Mouse (Mus musculus): ENCODE results near the gene Ccdc62.

Gene Ccdc62

GRCm38 (mm10) chr5:123966759-123967158, 36.3 kb downstream of the Ccdc62 start:
- no peak for TF ChIP-seq GATA4 (IDR thresholded peaks at IDR 0.05; ENCODE audit: insufficient replicate concordance, low read length)

DNA sequence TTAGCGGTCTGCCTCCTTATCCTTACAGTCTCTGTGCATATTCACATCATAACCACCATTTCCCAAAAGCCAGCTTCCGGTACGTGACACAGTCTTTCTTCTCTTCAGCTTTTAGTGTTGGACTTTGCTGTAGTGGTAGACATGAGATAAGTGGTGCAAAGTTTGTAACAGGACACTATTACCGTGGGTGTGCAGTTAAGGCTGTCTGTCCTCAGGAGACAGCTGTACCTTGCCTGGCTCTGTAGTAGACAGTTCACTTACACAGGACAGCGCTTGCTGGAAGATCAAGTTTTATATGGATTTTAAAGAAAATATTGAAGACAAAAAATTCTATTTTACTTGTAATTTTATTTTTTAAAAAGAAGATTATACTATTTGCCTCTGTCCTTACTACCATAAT, 38.0 kb downstream of the Ccdc62 start:
- TF ChIP-seq GATA4 (IDR thresholded peaks at IDR 0.05; ENCODE audit: insufficient replicate concordance, low read length), result no peak

- TF ChIP-seq GATA4 (IDR thresholded peaks at IDR 0.05; ENCODE audit: insufficient replicate concordance, low read length), result no peak
These were observed 38.7 kb downstream of the Ccdc62 start for GRCm38 (mm10) chr5:123969216-123969615.

DNA sequence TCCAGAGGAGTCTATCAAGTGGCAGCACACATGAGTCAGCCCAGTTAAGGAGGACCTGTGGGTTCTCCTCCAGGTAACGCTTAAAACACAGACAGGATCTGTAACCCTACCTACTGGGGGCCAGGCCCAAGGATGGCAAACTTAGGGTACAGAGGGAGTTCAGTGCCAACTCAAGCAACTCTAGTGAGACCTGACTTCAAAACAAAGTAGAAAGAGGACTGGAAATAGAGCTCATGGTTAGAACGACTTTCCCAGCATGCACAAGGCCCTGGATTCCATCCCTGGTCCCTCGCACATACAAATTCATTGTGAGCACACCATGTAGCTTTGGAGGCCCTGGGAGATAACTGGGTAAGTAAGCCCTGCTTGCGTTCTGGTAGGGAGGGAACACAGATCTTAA, 40.1 kb downstream of the Ccdc62 start:
- no peak for TF ChIP-seq GATA4 (IDR thresholded peaks at IDR 0.05; ENCODE audit: insufficient replicate concordance, low read length)

DNA sequence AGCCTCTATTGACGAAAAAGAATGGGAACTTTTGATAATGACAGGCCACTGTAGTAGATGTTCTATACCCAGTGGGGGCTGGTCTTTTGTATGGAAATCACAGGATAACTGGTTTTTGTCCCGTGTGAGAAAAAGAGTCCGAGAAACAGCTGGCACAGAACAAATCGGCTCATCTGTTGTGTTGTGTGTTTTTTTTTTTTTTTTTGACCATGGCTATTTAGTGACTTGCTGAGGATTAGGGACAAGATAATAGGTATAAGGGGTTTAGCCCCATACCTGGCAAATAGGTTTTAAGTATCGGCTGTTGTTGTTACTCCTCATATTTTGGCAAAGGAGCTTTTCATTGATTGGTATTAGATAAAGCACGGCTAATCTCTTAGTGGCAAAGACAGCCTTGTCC, 42.0 kb downstream of the Ccdc62 start:
- TF ChIP-seq GATA4 (IDR thresholded peaks at IDR 0.05; ENCODE audit: insufficient replicate concordance, low read length), result no peak

- TF ChIP-seq GATA4 (IDR thresholded peaks at IDR 0.05; ENCODE audit: insufficient replicate concordance, low read length), result no peak
These were observed 43.1 kb downstream of the Ccdc62 start, which contains the start of gene Hip1r for GRCm38 (mm10) chr5:123973299-123974178. TSS of gene Hip1r (plus strand) at chr5:123973628.

DNA sequence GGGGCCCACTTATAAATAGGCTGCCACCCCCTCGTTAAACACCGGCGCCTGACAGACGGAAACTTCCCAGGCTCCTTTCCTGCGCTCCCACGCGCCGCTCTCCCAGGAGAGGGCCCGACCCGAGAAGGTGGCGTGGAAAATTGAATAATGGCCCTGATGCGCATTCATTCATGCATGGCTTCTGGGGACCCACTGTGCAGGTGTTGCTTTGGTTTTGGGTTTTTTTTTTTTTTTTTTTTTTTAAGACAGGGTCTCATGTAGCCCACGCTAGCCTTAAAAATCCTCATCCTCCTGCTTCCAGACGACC, 43.7 kb downstream of the Ccdc62 start:
- no peak for TF ChIP-seq GATA4 (IDR thresholded peaks at IDR 0.05; ENCODE audit: insufficient replicate concordance, low read length)

GRCm38 (mm10) chr5:123974616-123975111, 44.2 kb downstream of the Ccdc62 start:
- TF ChIP-seq GATA4 (IDR thresholded peaks at IDR 0.05; ENCODE audit: insufficient replicate concordance, low read length), result no peak

- no peak for TF ChIP-seq GATA4 (IDR thresholded peaks at IDR 0.05; ENCODE audit: insufficient replicate concordance, low read length)
These were observed 45.2 kb downstream of the Ccdc62 start for GRCm38 (mm10) chr5:123975668-123976180.

DNA sequence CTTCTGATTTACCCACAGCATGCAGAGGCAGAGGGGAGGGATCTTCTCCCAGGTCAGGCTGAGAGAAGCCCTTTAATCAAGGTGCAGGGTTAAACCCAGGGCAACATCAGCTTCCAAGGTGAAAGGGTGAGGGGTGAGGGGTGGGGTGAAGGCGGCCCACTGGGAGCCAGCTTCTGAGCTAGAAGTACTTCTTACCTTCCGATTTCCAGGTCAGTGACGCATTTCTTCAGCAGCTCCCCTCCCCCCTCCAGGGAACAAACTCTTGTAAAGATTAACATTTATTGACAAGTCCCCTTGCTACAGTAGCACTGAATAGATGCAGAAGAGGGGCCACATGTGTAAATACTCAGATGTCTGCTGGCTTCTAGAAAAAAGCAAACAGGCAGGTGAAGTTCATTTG, 46.8 kb downstream of the Ccdc62 start:
- TF ChIP-seq GATA4 (IDR thresholded peaks at IDR 0.05; ENCODE audit: insufficient replicate concordance, low read length), result no peak

GRCm38 (mm10) chr5:123978131-123978530, 47.7 kb downstream of the Ccdc62 start:
- TF ChIP-seq GATA4 (IDR thresholded peaks at IDR 0.05; ENCODE audit: insufficient replicate concordance, low read length), result no peak

- no peak for TF ChIP-seq GATA4 (IDR thresholded peaks at IDR 0.05; ENCODE audit: insufficient replicate concordance, low read length)
These were observed 48.9 kb downstream of the Ccdc62 start for GRCm38 (mm10) chr5:123979221-123979979.

DNA sequence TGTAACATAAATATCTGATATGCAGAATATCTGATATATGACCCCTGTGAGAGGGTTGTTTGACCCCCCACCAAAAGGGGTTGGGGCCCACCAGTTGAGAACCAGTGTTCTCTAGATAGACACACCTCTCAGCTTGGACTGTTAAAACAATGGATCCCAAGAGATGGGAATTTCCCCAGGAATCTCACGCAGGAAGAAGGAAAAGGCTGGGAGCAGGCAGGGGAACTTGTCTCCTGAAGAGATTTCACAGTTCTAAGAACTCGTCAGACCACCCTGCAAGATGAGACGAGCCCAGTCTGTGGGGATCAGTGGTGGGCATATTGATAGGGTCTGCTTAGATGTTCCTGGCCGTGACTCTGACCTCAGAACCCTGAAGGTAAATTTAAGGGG, 49.5 kb downstream of the Ccdc62 start:
- no peak for TF ChIP-seq GATA4 (IDR thresholded peaks at IDR 0.05; ENCODE audit: insufficient replicate concordance, low read length)

DNA sequence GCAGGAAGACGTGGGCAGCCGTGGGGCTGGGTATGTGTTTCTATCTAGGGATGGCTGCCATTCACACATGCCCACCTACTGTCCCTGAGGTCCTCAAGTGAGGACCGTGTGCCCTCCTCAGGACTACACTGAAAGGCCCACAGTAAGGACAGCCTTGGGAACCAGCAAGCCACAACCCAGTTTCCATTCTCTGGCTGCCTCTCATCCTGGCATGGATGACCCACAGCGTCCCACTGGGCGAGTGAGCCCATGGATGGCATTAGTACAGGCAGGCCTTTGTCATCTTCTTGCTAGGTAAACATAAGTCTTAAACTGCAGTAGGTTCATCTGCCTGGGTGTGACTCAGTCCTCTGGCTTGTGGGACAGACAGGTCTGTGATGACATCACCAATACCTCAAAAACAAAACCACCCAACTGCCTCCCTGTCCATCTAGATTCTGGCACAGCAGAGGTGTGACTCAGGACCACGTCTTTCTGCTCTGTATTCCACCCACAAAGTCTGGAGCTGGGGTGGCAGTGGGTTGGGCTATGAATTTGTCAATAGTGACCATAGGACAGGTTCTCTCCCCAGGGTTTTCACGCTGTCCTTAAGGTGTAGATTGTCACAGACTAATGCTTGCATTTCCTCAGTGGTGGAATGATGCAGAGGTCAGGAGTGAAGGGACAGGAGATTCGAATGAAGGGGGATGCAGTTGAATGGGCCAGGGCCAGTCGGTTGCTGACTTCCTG, 50.2 kb downstream of the Ccdc62 start:
- no peak for TF ChIP-seq GATA4 (IDR thresholded peaks at IDR 0.05; ENCODE audit: insufficient replicate concordance, low read length)

GRCm38 (mm10) chr5:123981250-123981554, 50.7 kb downstream of the Ccdc62 start:
- no peak for TF ChIP-seq GATA4 (IDR thresholded peaks at IDR 0.05; ENCODE audit: insufficient replicate concordance, low read length)
